Mouse (Mus musculus) liver, adult 2 months (tissue): ENCODE data around the gene Slco4c1. TPM values are rescaled to one million over a fixed set of nuclear protein-coding genes. Genes with fewer than 3 reads are reported as not detected.
A peak's percentile ranks its signal among the peaks of the same experiment; 100 is the strongest.

ENCODE experiments used
- DNase-seq: peaks from one replicate; pipeline ENCODE4 v3.0.0-alpha.2; 2011; ENCODE audit warnings: low read depth, low spot score; ENCODE audit errors: extremely low read depth
- H3K27ac ChIP-seq: fragments of 200-500 bp; replicated peaks from 2 replicates; pipeline ENCODE4 v1.5.1; 2012; ENCODE audit warnings: low read depth, mild to moderate bottlenecking, control low read depth, inconsistent platforms, low read length; ENCODE audit not compliant: insufficient read depth
- H3K27me3 ChIP-seq: fragments of 200-500 bp; 2 replicates; pipeline ENCODE4 v1.6.1; 2012; ENCODE audit warnings: mild to moderate bottlenecking, moderate library complexity, low read length, inconsistent platforms; ENCODE audit not compliant: control insufficient read depth, insufficient read depth
- H3K36me3 ChIP-seq: fragments of 200-500 bp; 2 replicates; pipeline ENCODE4 v1.6.1; 2012; ENCODE audit warnings: low read length, inconsistent platforms; ENCODE audit not compliant: control insufficient read depth, insufficient read depth
- H3K4me1 ChIP-seq: fragments of 200-500 bp; 2 replicates; pipeline ENCODE4 v1.6.1; 2011; ENCODE audit warnings: low read length; ENCODE audit not compliant: control insufficient read depth, insufficient read depth
- H3K4me3 ChIP-seq: fragments of 200-500 bp; 2 replicates; pipeline ENCODE4 v1.5.1; 2011; ENCODE audit warnings: low read depth, mild to moderate bottlenecking, control low read depth, low read length, moderate library complexity; ENCODE audit not compliant: insufficient read depth
- H3K79me2 ChIP-seq: fragments of 200-500 bp; 2 replicates; pipeline ENCODE4 v1.6.1; 2012; ENCODE audit warnings: inconsistent platforms, mild to moderate bottlenecking, low read length, moderate library complexity; ENCODE audit not compliant: control insufficient read depth, insufficient read depth
- H3K9ac ChIP-seq: fragments of 200-500 bp; 2 replicates; pipeline ENCODE4 v1.6.1; 2012; ENCODE audit warnings: low read depth, mild to moderate bottlenecking, control low read depth, inconsistent platforms, low read length
- CTCF ChIP-seq: fragments of 200-500 bp; IDR thresholded peaks from 2 replicates; pipeline ENCODE4 v1.5.1; 2011; ENCODE audit warnings: low read depth, low read length, control low read depth
- POLR2A ChIP-seq: fragments of 200-500 bp; IDR thresholded peaks from 2 replicates; pipeline ENCODE4 v1.6.1; 2011; ENCODE audit warnings: low read length, control low read depth; ENCODE audit not compliant: insufficient read depth; ENCODE audit errors: extremely low read depth
- WGBS: fragments of 180-500 bp; shearing (Covaris S2); methylation state at CpG from one replicate; pipeline ENCODE4 v1.1.7; 2018; 5-methylcytosine and 5-hydroxymethylcytosine counted together
- polyA plus RNA-seq: library from polyadenylated mRNA; depleted of rRNA; stranded (reverse); fragments of >200 nt; gene quantifications from 2 replicates; pipeline ENCODE4 v1.2.3, GENCODE M21; 2012
- total RNA-seq: library from RNA; depleted of rRNA; stranded (reverse); fragments of >200 nt; gene quantifications from 2 replicates; pipeline ENCODE4 v1.2.3, GENCODE M21; 2014

Gene Slco4c1
- total and polyA plus RNA-seq, 2 experiments = under 0.01 TPM; not detected in 1

DNA sequence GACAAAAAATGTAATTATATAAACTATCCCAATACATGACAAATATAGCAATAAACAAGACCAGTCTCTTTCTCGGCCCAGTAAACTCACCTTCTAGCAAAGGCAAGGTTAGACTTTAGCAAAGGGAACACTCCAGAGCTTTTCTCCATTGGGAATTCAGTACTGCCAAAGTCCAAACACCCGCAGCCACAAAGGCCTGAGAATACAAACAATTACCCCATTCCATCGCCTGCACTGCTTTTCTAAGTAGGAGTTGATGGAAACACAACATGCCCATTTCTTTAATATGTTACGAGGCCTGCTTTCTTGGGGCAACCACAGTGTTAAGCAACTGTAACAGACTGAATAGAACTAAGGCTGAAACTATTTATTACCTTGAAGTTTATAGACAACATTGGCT, 18.4 kb downstream of the Slco4c1 start:
- H3K4me1 ChIP-seq = no peaks in the 10 kb centered on the region
- no peaks in the 10 kb centered on the region for H3K36me3 ChIP-seq
- TF ChIP-seq CTCF (no peak), POLR2A (no peak)
- no peak overlapping the region for H3K9ac ChIP-seq
- no peak for DNase-seq
- H3K79me2 ChIP-seq = no peaks in the 10 kb centered on the region
- 58% methylated on average over 4 of the region's 4 CpGs for WGBS
- no peak overlapping the region for H3K27ac ChIP-seq
- H3K4me3 ChIP-seq = no peak overlapping the region
- H3K27me3 ChIP-seq = no peaks in the 10 kb centered on the region

DNA sequence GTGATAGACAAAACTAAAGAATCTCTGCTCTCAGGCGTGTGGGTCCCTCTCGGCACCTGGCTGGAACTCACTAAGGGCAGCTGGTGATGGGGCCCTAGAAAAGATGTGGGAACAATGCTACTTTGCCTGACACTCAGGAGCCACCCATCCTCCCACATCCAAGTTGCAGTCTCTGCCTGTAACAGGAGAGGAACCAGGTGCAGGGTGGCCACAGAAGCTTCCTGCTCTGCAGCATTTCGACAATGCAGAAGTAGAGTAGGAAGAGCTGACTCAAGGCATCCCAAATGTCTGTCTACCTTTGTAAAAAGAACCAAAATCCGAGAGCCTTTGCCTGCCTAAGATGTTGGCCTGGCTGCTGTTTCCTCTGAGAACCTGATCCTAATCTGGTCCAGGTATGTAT, 22.9 kb downstream of the Slco4c1 start:
- Histone ChIP-seq H3K36me3 (no peaks in the 10 kb centered on the region), H3K79me2 (no peaks in the 10 kb centered on the region), H3K27me3 (no peaks in the 10 kb centered on the region), H3K9ac (no peak overlapping the region), H3K4me1 (no peaks in the 10 kb centered on the region), H3K4me3 (no peak overlapping the region), H3K27ac (no peak overlapping the region)
- 57% methylated on average over 4 of the region's 4 CpGs for WGBS
- no peak for TF ChIP-seq CTCF
- TF ChIP-seq POLR2A = no peak
- DNase-seq = no peak

DNA sequence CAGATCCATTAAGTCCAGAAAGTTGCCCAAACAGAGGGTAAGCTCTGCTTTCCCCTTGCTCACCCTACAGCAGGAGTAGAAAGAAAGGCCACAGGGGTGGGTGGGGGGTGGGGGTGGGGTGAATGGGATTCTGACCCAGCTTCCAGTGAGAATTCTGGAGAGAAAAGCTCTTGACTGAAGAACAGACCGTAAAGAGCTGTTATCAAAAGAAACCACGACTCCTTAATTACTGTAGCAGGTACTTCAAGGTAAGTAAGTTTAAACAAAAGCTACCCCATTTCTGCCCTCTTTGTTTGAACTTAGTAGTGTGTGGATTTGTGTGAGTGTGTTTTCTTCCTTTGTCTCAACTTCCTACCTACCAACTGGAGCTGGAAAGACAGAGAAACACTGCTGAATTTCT, 23.4 kb downstream of the Slco4c1 start:
- 52% methylated on average over 2 of the region's 2 CpGs for WGBS
- no peak overlapping the region for H3K9ac ChIP-seq

DNA sequence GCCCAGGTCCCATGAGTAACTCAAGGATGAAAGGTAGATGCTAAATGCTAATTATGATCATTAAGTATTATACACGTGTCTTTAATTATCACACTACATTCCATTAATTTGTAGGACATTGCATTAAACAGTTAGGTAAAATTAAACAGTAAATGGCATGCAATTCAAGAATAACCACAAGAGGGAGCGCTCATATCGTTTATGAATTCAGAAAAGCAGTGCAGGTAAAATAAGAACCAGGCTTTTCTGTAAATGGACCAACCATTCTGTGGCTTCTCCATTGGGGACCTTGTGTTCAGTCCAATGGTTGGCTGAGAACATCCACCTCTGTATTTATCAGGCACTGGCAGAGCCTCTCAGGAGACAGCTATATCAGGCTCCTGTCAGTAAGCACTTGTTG, 25.2 kb downstream of the Slco4c1 start:
- H3K27me3 ChIP-seq = no peaks in the 10 kb centered on the region
- WGBS = 2% methylated on average over 3 of the region's 3 CpGs
- no peak overlapping the region for H3K4me3 ChIP-seq
- no peak overlapping the region for H3K9ac ChIP-seq
- DNase-seq = peak; percentile 27
- TF ChIP-seq CTCF = no peak
- no peak for TF ChIP-seq POLR2A
- H3K36me3 ChIP-seq = no peaks in the 10 kb centered on the region
- H3K4me1 ChIP-seq = no peaks in the 10 kb centered on the region
- no peaks in the 10 kb centered on the region for H3K79me2 ChIP-seq
- no peak overlapping the region for H3K27ac ChIP-seq

More for the DNA sequence above, 23.4 kb downstream of the Slco4c1 start:
- H3K36me3 ChIP-seq = no peaks in the 10 kb centered on the region
- no peak overlapping the region for H3K27ac ChIP-seq
- no peak for TF ChIP-seq CTCF
- TF ChIP-seq POLR2A = no peak
- no peak for DNase-seq
- H3K4me1 ChIP-seq = no peaks in the 10 kb centered on the region
- H3K79me2 ChIP-seq = no peaks in the 10 kb centered on the region
- H3K27me3 ChIP-seq = no peaks in the 10 kb centered on the region
- H3K4me3 ChIP-seq = no peak overlapping the region

DNA sequence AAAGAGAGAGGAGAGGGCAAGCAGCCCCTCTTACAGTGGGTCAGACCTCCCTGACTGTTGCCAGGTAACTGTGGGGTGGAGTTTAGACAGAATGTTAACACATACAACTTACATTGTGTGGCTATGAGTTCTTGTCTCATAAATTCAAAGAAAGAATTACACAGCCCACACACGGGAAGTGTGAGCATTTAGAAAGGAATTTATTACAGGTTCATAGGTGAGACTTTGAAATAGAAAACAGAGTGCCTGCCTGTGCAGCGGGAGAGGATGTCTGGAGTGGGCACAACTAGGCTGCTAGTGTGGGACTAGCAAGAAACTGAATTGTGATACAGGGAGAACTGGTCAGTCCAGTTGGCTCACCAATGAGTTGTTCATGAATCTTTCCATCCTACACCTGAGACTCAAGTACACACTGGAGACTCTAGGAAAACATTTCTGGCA, 66.7 kb downstream of the Slco4c1 start:
- WGBS = 77% methylated on average over 2 of the region's 2 CpGs
- no peak for DNase-seq
- Histone ChIP-seq H3K4me3 (no peak overlapping the region), H3K4me1 (no peaks in the 10 kb centered on the region), H3K9ac (no peak overlapping the region), H3K79me2 (no peaks in the 10 kb centered on the region), H3K27me3 (no peaks in the 10 kb centered on the region), H3K36me3 (no peaks in the 10 kb centered on the region), H3K27ac (no peak overlapping the region)
- TF ChIP-seq CTCF (no peak), POLR2A (no peak)

DNA sequence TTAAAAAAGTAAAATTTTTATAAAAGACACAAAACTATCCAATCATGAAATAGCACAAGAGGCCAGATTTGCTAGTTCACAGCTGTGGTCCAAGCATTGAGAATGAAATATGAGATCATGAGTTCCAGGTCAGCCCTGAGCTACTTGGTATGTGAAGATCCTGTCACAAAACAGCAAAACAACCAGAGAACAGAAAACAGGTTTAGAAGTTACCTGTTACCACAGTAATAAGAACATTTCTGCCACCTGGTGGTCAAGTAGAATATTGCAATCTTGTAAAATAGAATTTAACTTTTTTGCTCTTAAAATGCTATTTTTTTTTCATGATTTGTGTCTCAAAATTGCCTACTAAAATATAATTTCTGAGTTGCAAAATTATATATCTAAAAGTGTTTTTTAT, 70.4 kb downstream of the Slco4c1 start:
- Histone ChIP-seq H3K4me3 (no peak overlapping the region), H3K27me3 (no peaks in the 10 kb centered on the region), H3K27ac (no peak overlapping the region), H3K79me2 (no peaks in the 10 kb centered on the region), H3K36me3 (no peaks in the 10 kb centered on the region), H3K9ac (no peak overlapping the region), H3K4me1 (no peaks in the 10 kb centered on the region)
- TF ChIP-seq CTCF = peak; percentile 32; the same call in 1 of the 2 replicates
- no peak for TF ChIP-seq POLR2A
- peak; percentile 40 for DNase-seq
